Mouse (Mus musculus) erythroblast, embryonic 14.5 days (primary cell): ENCODE results near the gene Taar6.

Source experiments
- GATA1 ChIP-seq: IDR thresholded peaks from 2 replicates; pipeline ENCODE4 v1.6.1; 2012; ENCODE audit warnings: low read length, inconsistent platforms, mixed read lengths
- TAL1 ChIP-seq: IDR thresholded peaks from 3 replicates; pipeline ENCODE4 v1.6.1; 2012; ENCODE audit warnings: low read length, inconsistent platforms, mixed read lengths

DNA sequence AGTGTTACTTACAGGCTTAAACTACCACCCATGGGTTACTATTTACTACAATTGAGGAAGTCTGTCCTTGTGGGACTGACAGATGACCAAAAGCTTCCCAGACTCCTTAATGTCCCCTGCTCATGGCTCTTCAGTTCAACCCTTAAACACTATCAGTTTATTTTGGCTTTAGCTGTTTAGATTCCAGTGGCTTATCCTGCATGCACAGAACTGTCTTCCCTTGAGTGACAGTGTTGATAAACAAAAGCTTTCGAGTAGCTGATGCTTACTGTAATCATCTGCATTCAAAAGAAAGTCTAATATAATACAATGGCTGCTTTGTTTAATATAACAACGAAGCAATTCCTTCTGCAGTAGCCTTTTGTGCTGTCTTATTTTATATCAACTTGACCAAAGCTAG lies 21.6 kb upstream of the Taar6 start:
- TF ChIP-seq TAL1 (no peak; the same call in 2 of the 3 replicates), GATA1 (no peak)
